Mouse (Mus musculus) kidney, adult 2 months (tissue): ENCODE results near the gene Smyd1.

Experiments
- CTCF ChIP-seq: fragments of 200-500 bp; conservative IDR thresholded peaks from 2 replicates; pipeline ENCODE4 v1.5.1; 2011; ENCODE audit warnings: low read depth, mild to moderate bottlenecking, control low read depth, low read length, moderate library complexity, mixed read lengths; ENCODE audit not compliant: insufficient read depth, insufficient read length
- POLR2A ChIP-seq: fragments of 200-500 bp; IDR thresholded peaks from one replicate; pipeline ENCODE4 v1.6.1; 2011; ENCODE audit warnings: low read depth, low read length, control low read depth

GRCm38 (mm10) chr6:71237031-71237431 is 85.0 kb downstream of the Smyd1 start:
- TF ChIP-seq CTCF (no peak), POLR2A (no peak)
